Mouse (Mus musculus) right cerebral cortex, postnatal 10 days (tissue): ENCODE data around the gene Olfr1175-ps.

Source experiments
- DNase-seq, 2 experiments: peaks; one replicate each; pipeline ENCODE4 v3.0.0; 2021; ENCODE audit warnings: low spot score in 2 of 2

Olfr1175-ps gene

GRCm38 (mm10) chr2:88327115-88327514, at the start of gene Olfr1175-ps:
Gene Olfr1175-ps (minus strand): TSS chr2:88327215.
- DNase-seq = no peak

GRCm38 (mm10) chr2:88356304-88356703, 29.3 kb upstream of the Olfr1175-ps start:
- DNase-seq = no peak

GRCm38 (mm10) chr2:88346392-88346791, 19.4 kb upstream of the Olfr1175-ps start, which contains the start of gene Olfr1177-ps:
Gene Olfr1177-ps (minus strand): TSS chr2:88346492.
- DNase-seq = no peak

GRCm38 (mm10) chr2:88336421-88336820, 9.4 kb upstream of the Olfr1175-ps start, which contains the start of gene Olfr1176:
Gene Olfr1176 (plus strand): TSS chr2:88336721.
- no peak for DNase-seq

- DNase-seq = no peak
Observed at GRCm38 (mm10) chr2:88315035-88315434, 12.0 kb downstream of the Olfr1175-ps start, which contains the start of gene Olfr1174-ps. Gene Olfr1174-ps (minus strand): TSS chr2:88315135.

- no peak for DNase-seq
Observed at GRCm38 (mm10) chr2:88279775-88280174, 47.2 kb downstream of the Olfr1175-ps start, which contains the start of gene Olfr1173. Gene Olfr1173 (minus strand): TSS chr2:88279875.
